Mouse (Mus musculus) layer of hippocampus, adult 11-12 months (tissue): ENCODE results near the gene H2al1b.

Source experiments
- DNase-seq: peaks from one replicate; pipeline ENCODE4 v3.0.0; 2022; ENCODE audit warnings: low spot score

The H2al1b gene

GRCm38 (mm10) chrX:11346756-11347155 is 44.5 kb downstream of the H2al1b start:
- no peak for DNase-seq
